Mouse (Mus musculus): Measurements from ENCODE around the gene Ndufa3. TPM values are rescaled to one million over a fixed set of nuclear protein-coding genes. Genes with fewer than 3 reads are reported as not detected.
"Not testable (repeated sequence)": the region's sequence is repeated elsewhere in the genome, so short reads cannot be mapped to it uniquely, and the experiment has no call there.

Gene Ndufa3
- polyA plus RNA-seq, 1 experiment from 2014 or later = 560 TPM

DNA sequence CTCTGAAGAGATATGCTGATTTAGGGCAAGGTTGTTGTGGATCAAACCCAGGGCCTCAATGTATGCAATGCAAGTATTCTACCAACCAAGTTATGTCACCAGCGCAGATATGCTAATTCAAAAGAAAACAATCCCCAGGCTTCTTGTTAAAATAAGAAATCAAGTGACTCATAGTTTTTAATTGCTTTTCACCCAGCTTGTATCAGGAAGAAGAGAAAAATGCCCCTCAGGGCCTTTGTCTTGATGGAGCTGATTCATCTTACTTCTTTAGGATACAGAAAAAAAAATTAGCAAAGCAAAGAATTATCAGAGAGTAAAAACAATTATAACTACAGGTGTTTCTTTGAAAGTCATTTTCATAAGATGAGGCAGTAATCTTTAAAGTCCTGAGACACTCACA lies 29.9 kb upstream of the Ndufa3 start:
- ATAC-seq (ENCODE audit: insufficient number of reproducible peaks, low FRiP score) = no peak

DNA sequence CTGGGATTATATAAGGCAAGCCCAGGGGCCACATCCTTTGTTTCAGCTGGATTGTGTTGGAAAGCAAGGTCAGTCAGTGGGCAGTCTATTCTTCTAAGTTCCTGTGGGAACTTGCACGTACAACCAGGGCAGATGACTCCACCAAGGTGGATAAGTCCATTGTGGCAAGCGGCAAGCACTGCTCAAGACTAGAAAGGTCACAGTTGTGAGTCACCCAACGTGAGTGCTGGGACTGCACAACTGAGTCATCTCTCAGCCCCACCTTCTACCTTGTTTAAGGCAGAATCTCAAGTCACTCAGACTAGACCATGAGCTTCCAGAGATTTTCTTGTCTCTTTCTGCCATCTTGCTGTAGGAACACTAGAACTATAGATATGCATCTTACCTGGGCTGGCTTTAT lies 26.6 kb upstream of the Ndufa3 start:
- H3K9me3 ChIP-seq (replicated peaks) = no peaks in the 10 kb centered on the region
- WGBS = 71% methylated on average over 3 of the region's 3 CpGs

More for the DNA sequence above, 29.9 kb upstream of the Ndufa3 start:
- no peaks in the 10 kb centered on the region for H3K36me3 ChIP-seq
- no peak overlapping the region for H3K4me3 ChIP-seq
- no peaks in the 10 kb centered on the region for H3K4me1 ChIP-seq (replicated peaks)
- 63% methylated on average over 1 of the region's 1 CpGs for WGBS
- H3K4me2 ChIP-seq = no peak overlapping the region
- no peaks in the 10 kb centered on the region for H3K27me3 ChIP-seq (replicated peaks)
- H3K9me3 ChIP-seq (replicated peaks) = no peaks in the 10 kb centered on the region
- no peak overlapping the region for H3K27ac ChIP-seq (ENCODE audit: poor library complexity, severe bottlenecking)
- no peak overlapping the region for H3K9ac ChIP-seq

GRCm38 (mm10) chr7:3591534-3591933 lies 25.6 kb upstream of the Ndufa3 start:
- no peaks in the 10 kb centered on the region for H3K27me3 ChIP-seq (replicated peaks)
- no peak for ATAC-seq (ENCODE audit: insufficient number of reproducible peaks, low FRiP score)
- 69% methylated on average over 1 of the region's 1 CpGs for WGBS
- no peak overlapping the region for H3K27ac ChIP-seq (ENCODE audit: poor library complexity, severe bottlenecking)
- no peak overlapping the region for H3K4me2 ChIP-seq
- no peak overlapping the region for H3K9ac ChIP-seq
- no peaks in the 10 kb centered on the region for H3K36me3 ChIP-seq
- no peak overlapping the region for H3K4me3 ChIP-seq
- no peaks in the 10 kb centered on the region for H3K9me3 ChIP-seq (replicated peaks)
- no peaks in the 10 kb centered on the region for H3K4me1 ChIP-seq (replicated peaks)

More for the DNA sequence above, 26.6 kb upstream of the Ndufa3 start:
- no peak overlapping the region for H3K4me2 ChIP-seq
- H3K4me1 ChIP-seq (replicated peaks) = no peaks in the 10 kb centered on the region
- no peak overlapping the region for H3K4me3 ChIP-seq
- no peak for ATAC-seq (ENCODE audit: insufficient number of reproducible peaks, low FRiP score)
- no peaks in the 10 kb centered on the region for H3K36me3 ChIP-seq
- no peaks in the 10 kb centered on the region for H3K27me3 ChIP-seq (replicated peaks)
- no peak overlapping the region for H3K9ac ChIP-seq
- H3K27ac ChIP-seq (ENCODE audit: poor library complexity, severe bottlenecking) = no peak overlapping the region

- Histone ChIP-seq H3K4me1 (replicated peaks) (no peaks in the 10 kb centered on the region), H3K9me3 (replicated peaks) (no peaks in the 10 kb centered on the region)
Measured at GRCm38 (mm10) chr7:3593855-3594254, 23.3 kb upstream of the Ndufa3 start.

GRCm38 (mm10) chr7:3594686-3595085 lies 22.5 kb upstream of the Ndufa3 start:
- Histone ChIP-seq H3K27ac (ENCODE audit: poor library complexity, severe bottlenecking) (no peak overlapping the region), H3K36me3 (no peaks in the 10 kb centered on the region), H3K4me2 (peak overlapping the region; percentile 54), H3K4me3 (peak overlapping the region; percentile 29; the same call in 1 of the 2 replicates), H3K9ac (no peak overlapping the region), H3K9me3 (replicated peaks) (no peaks in the 10 kb centered on the region), H3K27me3 (replicated peaks) (no peaks in the 10 kb centered on the region), H3K4me1 (replicated peaks) (no peaks in the 10 kb centered on the region)
- no peak for ATAC-seq (ENCODE audit: insufficient number of reproducible peaks, low FRiP score)
- 14% methylated on average over 5 of the region's 5 CpGs for WGBS

More at GRCm38 (mm10) chr7:3593855-3594254, 23.3 kb upstream of the Ndufa3 start:
- Histone ChIP-seq H3K4me2 (no peak overlapping the region), H3K4me3 (no peak overlapping the region), H3K27me3 (replicated peaks) (no peaks in the 10 kb centered on the region), H3K27ac (ENCODE audit: poor library complexity, severe bottlenecking) (no peak overlapping the region), H3K9ac (no peak overlapping the region), H3K36me3 (no peaks in the 10 kb centered on the region)
- ATAC-seq (ENCODE audit: insufficient number of reproducible peaks, low FRiP score) = no peak

- H3K4me1 ChIP-seq (replicated peaks) = no peaks in the 10 kb centered on the region
- 5% methylated on average over 9 of the region's 9 CpGs for WGBS
- H3K27me3 ChIP-seq (replicated peaks) = no peaks in the 10 kb centered on the region
- no peaks in the 10 kb centered on the region for H3K9me3 ChIP-seq (replicated peaks)
- H3K4me2 ChIP-seq = peak overlapping the region; percentile 54
- no peak overlapping the region for H3K27ac ChIP-seq (ENCODE audit: poor library complexity, severe bottlenecking)
- no peak for ATAC-seq (ENCODE audit: insufficient number of reproducible peaks, low FRiP score)
- H3K9ac ChIP-seq = no peak overlapping the region
- peak overlapping the region; percentile 29; the same call in 1 of the 2 replicates for H3K4me3 ChIP-seq
- H3K36me3 ChIP-seq = no peaks in the 10 kb centered on the region
Measured at GRCm38 (mm10) chr7:3595146-3595545, 22.0 kb upstream of the Ndufa3 start.

GRCm38 (mm10) chr7:3597755-3598154 lies 19.4 kb upstream of the Ndufa3 start:
- ATAC-seq (ENCODE audit: insufficient number of reproducible peaks, low FRiP score); H3K36me3 ChIP-seq: not testable (repeated sequence)
- WGBS = 50% methylated on average over 1 of the region's 1 CpGs

GRCm38 (mm10) chr7:3601119-3601518 lies 16.1 kb upstream of the Ndufa3 start:
- peaks cover 5% of the 10 kb centered on the region; the same call in 1 of the 2 replicates for H3K9me3 ChIP-seq (replicated peaks)
- no peak overlapping the region for H3K4me3 ChIP-seq
- H3K4me1 ChIP-seq (replicated peaks) = no peaks in the 10 kb centered on the region
- H3K36me3 ChIP-seq = no peaks in the 10 kb centered on the region
- H3K27ac ChIP-seq (ENCODE audit: poor library complexity, severe bottlenecking) = no peak overlapping the region
- no peak for ATAC-seq (ENCODE audit: insufficient number of reproducible peaks, low FRiP score)
- no peak overlapping the region for H3K9ac ChIP-seq
- WGBS = 20% methylated on average over 4 of the region's 4 CpGs
- no peak overlapping the region for H3K4me2 ChIP-seq
- H3K27me3 ChIP-seq (replicated peaks) = no peaks in the 10 kb centered on the region

More at GRCm38 (mm10) chr7:3597755-3598154, 19.4 kb upstream of the Ndufa3 start:
- H3K27me3 ChIP-seq (replicated peaks); H3K27ac ChIP-seq (ENCODE audit: poor library complexity, severe bottlenecking); H3K4me1 ChIP-seq (replicated peaks); H3K9me3 ChIP-seq (replicated peaks); H3K9ac ChIP-seq; H3K4me3 ChIP-seq; H3K4me2 ChIP-seq: not testable (repeated sequence)

- H3K36me3 ChIP-seq = no peaks in the 10 kb centered on the region
- 11% methylated on average over 2 of the region's 2 CpGs for WGBS
- H3K4me1 ChIP-seq (replicated peaks) = no peaks in the 10 kb centered on the region
- ATAC-seq (ENCODE audit: insufficient number of reproducible peaks, low FRiP score) = no peak
- H3K27me3 ChIP-seq (replicated peaks) = no peaks in the 10 kb centered on the region
- no peak overlapping the region for H3K4me2 ChIP-seq
- no peak overlapping the region for H3K4me3 ChIP-seq
- H3K9me3 ChIP-seq (replicated peaks) = peaks cover 5% of the 10 kb centered on the region; the same call in 1 of the 2 replicates
- no peak overlapping the region for H3K9ac ChIP-seq
- no peak overlapping the region for H3K27ac ChIP-seq (ENCODE audit: poor library complexity, severe bottlenecking)
Measured at GRCm38 (mm10) chr7:3606798-3607197, 10.4 kb upstream of the Ndufa3 start.

DNA sequence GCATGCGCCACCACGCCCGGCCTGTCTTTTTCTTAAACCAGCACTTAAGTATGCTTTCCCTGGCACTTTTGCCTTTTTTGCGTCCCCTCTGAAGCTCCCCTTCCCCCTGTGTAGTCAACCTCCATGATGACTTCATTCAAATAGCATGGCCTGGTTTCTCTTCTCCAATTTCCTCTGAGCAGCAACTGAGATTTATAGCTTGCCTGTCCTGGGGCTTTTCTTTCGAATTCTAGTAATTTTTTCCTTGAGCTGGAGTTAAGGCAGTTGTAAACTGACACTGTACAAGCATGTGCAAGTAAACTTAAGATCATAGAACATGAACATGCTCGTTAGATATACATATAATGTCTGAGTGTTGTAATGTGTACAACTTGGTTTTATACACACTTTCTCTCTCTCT lies 9.8 kb upstream of the Ndufa3 start:
- Histone ChIP-seq H3K4me3 (no peak overlapping the region), H3K4me2 (no peak overlapping the region), H3K36me3 (no peaks in the 10 kb centered on the region), H3K27ac (ENCODE audit: poor library complexity, severe bottlenecking) (no peak overlapping the region), H3K27me3 (replicated peaks) (no peaks in the 10 kb centered on the region), H3K4me1 (replicated peaks) (no peaks in the 10 kb centered on the region), H3K9me3 (replicated peaks) (peaks cover 5% of the 10 kb centered on the region; the same call in 1 of the 2 replicates), H3K9ac (no peak overlapping the region)
- 82% methylated on average over 6 of the region's 6 CpGs for WGBS
- ATAC-seq (ENCODE audit: insufficient number of reproducible peaks, low FRiP score) = no peak

- Histone ChIP-seq H3K4me2 (no peak overlapping the region), H3K27me3 (replicated peaks) (no peaks in the 10 kb centered on the region), H3K27ac (ENCODE audit: poor library complexity, severe bottlenecking) (no peak overlapping the region), H3K9ac (no peak overlapping the region), H3K4me3 (no peak overlapping the region), H3K4me1 (replicated peaks) (no peaks in the 10 kb centered on the region), H3K9me3 (replicated peaks) (peaks cover 5% of the 10 kb centered on the region; the same call in 1 of the 2 replicates), H3K36me3 (no peaks in the 10 kb centered on the region)
- WGBS = 91% methylated on average over 3 of the region's 3 CpGs
- ATAC-seq (ENCODE audit: insufficient number of reproducible peaks, low FRiP score) = no peak
Measured at GRCm38 (mm10) chr7:3608668-3609067, 8.5 kb upstream of the Ndufa3 start.

DNA sequence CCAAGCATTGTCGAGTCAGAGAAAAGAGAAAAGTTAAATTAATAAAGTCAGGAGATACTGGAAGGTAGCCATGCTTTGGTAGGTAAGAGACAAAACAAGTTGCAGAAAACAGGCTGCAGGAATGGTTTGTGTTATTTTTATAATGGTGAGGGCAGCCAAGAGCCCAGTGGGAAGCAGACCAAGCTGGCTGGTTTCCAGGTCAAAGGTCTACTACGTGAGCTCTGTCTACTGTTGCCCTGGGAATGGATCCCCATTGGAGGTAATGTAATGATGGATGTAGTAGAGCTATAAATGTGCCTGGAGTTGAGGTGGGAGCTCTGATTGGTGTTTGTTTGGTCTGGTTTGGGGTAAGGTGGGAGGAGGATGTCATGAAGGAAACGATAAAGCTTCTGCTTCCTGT lies 8.1 kb upstream of the Ndufa3 start:
- Histone ChIP-seq H3K4me2 (no peak overlapping the region), H3K36me3 (no peaks in the 10 kb centered on the region), H3K4me1 (replicated peaks) (no peaks in the 10 kb centered on the region), H3K9ac (no peak overlapping the region), H3K27me3 (replicated peaks) (no peaks in the 10 kb centered on the region), H3K4me3 (no peak overlapping the region), H3K9me3 (replicated peaks) (peaks cover 5% of the 10 kb centered on the region; the same call in 1 of the 2 replicates), H3K27ac (ENCODE audit: poor library complexity, severe bottlenecking) (no peak overlapping the region)
- no peak for ATAC-seq (ENCODE audit: insufficient number of reproducible peaks, low FRiP score)
- 58% methylated on average over 3 of the region's 3 CpGs for WGBS
